Mouse (Mus musculus): Measurements from ENCODE around the gene Mfsd12.

Gene Mfsd12

DNA sequence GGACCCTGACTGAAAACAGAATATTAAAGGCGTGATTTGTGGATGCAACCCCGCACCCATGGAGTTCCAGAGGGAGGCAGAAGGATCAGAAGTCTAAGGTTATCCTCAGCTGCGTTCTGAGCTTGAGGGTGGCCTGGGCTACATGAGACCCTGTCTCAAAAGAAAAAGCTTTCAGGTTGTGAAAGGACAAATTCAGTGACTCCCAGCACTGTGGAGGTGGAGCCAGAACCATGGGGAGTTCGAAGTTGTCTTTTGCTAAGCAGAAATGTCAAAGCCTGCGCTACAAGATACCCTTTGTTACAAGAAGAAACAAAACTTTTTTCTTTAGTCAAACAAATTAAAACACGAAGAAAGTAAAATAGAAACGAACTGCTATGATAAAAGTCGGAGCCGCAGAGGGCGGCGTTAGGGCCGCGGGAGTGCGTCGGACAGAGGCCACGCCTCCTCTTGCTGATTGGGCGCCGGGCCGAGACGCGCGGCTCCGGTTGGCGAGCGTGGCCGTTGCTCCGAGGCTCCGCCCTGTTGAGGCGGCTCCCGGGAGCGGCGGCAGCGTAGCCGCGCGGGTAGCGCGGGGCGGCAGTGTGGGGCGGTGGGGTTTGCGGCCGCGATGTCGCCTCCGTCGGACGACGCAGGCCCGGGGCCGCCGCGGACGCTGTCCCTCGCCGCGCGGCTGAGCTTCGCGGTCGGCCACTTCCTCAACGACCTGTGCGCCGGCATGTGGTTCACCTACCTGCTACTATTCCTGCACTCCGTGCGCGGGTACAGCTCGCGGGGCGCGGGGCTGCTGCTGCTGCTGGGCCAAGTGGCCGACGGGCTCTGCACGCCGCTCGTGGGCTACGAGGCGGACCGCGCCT lies at the start of gene Mfsd12:
Gene Mfsd12, plus strand, starts transcription at position 501 of the 854 bp plus-strand sequence.
- DNase-seq: peak; percentile 93

- DNase-seq: no peak
Observed at GRCm38 (mm10) chr10:81309571-81309970, 47.7 kb upstream of the Mfsd12 start.

DNA sequence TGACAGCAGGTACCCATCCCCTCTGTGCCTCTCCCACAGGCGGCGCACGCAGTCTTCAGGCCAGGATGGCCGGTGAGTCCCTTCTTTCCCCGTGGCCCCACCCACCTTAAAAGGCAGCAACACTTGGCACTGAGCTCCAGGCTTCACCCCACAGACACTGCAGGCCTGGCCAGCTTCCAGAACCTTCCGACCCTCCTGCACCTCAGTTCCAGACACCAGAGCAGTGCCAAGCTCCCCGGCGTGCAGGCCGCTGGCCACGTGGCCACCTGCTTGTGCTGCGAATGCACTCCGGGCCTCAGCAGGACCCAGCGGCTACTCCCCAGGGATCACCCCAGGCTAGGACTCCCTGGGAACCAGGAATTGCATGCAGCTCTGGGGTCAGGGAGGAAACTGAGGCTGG lies 43.7 kb upstream of the Mfsd12 start:
- DNase-seq: no peak

DNA sequence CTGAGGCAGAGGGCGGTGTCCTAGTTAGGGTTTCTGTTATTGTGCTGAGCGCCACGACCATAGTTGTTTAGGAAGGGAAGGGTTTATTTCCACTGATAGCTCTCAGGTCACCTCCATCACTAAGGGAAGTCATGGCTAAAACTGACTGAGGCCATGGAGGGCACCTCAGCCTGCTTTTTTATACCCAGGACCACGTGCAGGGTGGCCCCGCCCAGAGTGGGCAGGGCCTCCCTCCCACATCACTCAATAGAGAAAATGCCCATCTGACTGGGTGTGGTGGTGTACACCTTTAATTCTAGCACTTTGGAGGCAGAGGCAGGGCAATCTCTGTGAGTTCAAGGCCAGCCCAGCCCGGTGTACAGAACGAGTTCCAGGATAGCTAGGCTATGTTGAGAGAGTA lies 43.1 kb upstream of the Mfsd12 start:
- DNase-seq: no peak

GRCm38 (mm10) chr10:81315587-81315986 lies 41.7 kb upstream of the Mfsd12 start:
- no peak for DNase-seq

- DNase-seq: peak; percentile 46
Observed at GRCm38 (mm10) chr10:81316338-81317060, 40.8 kb upstream of the Mfsd12 start.

DNA sequence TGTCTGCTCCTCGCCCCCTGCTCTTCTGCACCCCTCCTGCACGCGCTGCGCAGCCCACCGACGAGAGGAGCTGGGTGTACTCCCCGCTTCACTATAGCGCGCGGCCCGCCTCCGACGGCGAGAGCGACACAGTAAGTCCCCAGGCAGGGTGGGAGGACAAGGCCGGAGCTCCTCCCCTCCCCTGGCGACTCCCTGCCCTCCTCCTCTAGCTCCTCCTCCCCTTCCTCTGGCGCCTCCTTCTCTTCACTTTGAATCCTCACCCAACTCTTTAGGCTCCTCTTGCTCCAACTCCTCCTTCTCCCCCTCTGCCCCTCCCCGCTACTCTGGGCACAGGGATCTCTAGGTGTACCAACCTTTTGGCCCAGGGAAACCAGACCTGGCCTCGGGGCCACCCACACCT lies 40.0 kb upstream of the Mfsd12 start:
- peak; percentile 69 for DNase-seq

DNA sequence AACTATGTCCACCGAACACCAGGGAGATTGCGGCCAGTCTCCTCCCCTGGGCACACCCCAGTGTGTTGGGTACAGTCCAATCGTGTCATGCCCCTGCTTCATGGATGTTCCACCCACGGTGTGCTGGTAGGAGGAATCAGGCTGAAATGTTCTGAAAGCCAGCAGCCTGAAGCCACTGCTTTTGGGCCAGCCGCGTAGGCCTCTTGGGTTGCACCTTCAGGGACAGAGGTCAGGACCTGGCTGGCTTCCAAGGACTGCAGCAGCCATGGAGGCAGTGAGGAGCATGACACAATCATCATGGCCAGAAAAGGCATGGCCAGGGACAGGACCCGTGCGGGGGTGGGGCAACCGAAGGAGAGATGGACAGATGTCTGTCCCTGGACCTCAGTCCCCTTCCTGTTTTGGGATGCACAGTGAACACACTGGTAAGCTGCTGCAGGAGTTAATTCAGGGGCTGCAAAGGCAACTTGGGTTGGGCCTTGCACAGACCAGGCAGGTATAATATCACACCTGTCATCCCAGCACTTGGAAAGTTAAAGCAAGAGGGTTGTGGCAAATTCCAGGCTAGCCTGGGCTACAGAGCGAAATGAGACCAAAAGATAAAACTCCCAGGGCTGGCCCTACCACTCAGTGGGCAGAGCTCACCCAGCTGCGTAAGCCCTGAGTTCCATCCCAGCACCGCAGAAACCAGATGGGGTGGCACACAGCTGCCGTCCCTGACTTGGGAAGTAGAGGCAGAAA lies 38.5 kb upstream of the Mfsd12 start:
- peak; percentile 39 for DNase-seq

DNA sequence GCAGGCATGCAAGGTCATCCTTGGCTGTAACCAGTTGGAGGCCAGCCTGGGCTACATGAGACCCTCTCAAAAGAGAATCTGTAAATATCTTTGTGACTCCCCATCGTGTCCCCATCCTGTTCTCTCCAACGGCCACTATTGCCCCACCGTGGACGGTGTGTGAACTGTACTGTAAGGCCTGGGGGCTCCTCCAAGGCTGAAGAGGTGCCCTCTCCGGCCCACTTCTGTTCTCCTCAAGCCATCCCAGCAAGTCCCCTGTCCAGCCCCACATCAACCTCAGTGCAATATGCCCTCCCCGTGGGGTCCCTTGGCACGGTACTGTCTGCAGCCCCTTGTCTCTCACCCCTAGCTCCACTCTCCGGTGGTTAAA lies 38.0 kb upstream of the Mfsd12 start:
- DNase-seq: no peak

GRCm38 (mm10) chr10:81319741-81320549 lies 37.3 kb upstream of the Mfsd12 start:
- no peak for DNase-seq

DNA sequence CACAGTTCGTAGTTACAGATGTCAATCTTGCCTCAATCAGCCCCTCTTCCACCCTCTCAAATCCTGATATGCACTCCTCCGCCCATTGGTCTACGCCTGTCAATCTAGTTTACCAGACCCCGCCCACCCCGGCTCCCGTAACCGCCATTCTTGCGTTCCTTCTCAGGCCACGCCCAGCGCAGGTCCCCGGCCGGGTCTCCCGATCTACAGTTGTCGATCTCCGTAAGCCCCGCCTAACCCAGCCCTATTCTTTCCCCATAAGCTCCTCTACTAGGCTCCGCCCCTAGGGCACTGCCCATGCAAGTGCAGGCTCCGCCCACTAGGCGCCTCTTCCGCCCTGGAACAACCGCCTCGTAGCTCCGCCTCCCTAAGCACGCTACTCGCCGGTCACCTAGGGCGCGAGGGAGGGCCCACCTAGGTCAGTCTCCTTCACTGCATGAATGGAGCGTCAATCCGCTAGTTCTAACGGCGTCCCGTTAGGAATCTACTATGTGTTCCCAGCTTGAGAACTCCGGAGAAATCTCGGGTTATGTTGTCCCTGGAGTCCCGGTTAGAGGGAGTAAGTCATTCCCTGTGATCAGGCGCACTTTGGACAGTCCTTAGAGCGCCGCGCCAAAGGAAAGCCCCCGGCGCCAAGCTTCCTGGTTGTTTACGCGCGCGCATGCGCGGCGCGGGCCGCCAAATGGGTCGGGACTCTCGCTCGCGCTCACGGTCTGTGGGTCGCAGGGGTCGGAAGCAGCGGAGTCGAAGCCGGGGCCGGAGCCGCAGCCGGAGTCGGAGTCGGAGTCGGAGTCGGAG lies 36.5 kb upstream of the Mfsd12 start, which contains the start of gene Cactin:
Gene Cactin, plus strand, starts transcription at position 554 of the 798 bp plus-strand sequence.
- DNase-seq: peak; percentile 98

- DNase-seq: no peak
Observed at GRCm38 (mm10) chr10:81321436-81321835, 35.9 kb upstream of the Mfsd12 start.

DNA sequence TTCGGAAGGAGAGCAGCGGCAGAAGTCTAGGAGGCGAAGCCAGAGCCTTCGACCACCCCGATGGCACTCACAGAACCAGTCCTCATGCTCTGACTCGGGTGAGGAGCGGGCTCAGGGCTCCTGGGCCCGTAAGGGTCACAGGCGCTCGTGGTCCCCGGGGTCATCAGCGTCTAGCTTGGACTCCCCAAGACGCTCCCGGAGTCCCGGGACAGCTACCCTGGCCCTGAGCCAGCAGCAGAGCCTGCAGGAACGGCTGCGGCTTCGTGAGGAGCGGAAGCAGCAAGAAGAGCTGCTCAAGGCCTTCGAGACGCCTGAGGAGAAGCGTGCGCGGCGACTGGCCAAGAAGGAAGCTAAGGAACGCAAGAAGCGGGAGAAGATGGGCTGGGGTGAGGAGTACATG lies 34.8 kb upstream of the Mfsd12 start:
- DNase-seq: no peak

- no peak for DNase-seq
Observed at GRCm38 (mm10) chr10:81323141-81323775, 34.0 kb upstream of the Mfsd12 start.

GRCm38 (mm10) chr10:81323791-81324530 lies 33.3 kb upstream of the Mfsd12 start:
- no peak for DNase-seq

DNA sequence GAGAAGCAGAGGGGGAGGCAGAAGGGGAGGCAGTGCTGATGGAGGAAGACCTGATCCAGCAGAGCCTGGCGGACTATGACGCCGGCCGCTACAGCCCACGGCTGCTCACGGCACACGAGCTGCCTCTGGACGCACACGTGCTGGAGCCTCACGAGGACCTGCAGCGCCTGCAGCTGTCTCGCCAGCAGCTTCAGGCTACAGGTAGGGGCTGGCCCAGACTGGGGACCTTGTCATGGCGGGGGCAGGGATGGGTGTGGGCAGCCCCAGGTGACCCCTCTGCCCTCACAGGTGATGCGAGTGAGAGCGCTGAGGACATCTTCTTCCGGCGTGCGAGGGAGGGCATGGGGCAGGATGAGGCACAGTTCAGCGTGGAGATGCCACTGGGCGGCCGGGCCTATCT lies 32.1 kb upstream of the Mfsd12 start:
- no peak for DNase-seq

- no peak for DNase-seq
Observed at GRCm38 (mm10) chr10:81325781-81326180, 31.5 kb upstream of the Mfsd12 start.

DNA sequence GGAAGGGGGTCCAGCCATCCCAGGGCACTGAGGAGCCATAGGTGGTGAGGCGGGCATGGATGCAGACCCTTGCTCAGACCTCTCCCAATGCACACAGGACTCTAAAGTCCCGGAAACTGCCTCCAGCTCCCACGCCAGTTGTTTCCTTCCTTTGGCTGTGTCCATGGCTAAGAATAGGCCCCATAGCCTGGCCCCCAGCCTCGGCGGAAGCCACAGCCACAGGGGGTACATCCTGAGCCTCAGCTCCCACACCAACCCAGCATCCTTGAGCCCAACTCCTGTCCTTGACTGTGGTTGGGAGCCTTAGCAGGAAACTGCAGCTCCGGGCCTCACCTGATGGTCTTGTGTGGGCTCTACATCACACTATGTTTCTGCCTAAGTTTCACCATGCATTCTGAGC lies 30.4 kb upstream of the Mfsd12 start:
- peak; percentile 52 for DNase-seq

DNA sequence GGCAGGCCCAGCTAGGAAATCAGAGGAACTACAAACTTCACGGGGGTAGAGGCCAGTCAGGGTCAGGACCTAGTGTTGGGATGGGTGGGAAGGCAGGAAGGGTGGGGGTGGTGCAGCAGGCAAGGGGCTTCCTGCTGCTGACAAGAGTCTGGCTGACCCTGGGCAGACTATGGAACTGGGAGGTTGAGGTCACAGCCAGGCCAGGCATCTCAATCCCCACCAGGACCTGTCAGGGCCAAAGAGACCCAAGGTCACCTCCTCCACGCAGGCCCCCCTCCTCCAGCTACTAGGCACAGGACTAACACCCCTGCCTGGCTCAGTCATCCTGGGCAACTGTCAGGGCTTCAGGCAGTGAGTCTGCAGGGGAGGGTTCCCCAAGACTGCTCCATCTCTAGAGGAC lies 29.3 kb upstream of the Mfsd12 start:
- DNase-seq: peak; percentile 35

- DNase-seq: peak; percentile 56
Observed at GRCm38 (mm10) chr10:81328386-81328785, 28.9 kb upstream of the Mfsd12 start, which contains the start of gene Tbxa2r. Tbxa2r (plus strand) TSS chr10:81328731.

Data from kidney, adult 18-20 months (tissue).